Mouse (Mus musculus): ENCODE measurements around the gene AC161166.1.
A peak's percentile ranks its signal among the peaks of the same experiment; 100 is the strongest.

AC161166.1 gene

DNA sequence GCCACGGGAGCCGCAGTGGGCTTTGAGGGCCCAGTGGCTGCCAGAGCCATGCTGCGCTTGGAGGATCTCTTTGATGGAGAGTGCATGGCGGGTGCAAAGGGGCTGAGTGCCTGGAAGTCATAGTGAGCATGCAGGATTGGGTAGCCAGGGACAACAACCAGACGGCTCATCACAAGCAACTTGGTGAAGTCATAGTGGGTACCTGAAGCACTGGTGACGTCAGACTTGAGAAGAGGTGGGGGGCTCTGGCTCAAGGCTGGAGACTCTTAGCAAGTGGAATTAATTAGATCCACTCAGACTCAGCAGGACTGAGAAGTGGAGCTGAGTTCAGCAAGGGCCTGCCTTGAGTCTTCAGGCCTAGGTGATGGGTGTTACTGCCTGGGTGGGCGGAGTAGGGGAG, at the start of gene AC161166.1:
TSS of gene AC161166.1 (minus strand) at position 101 of the 400 bp plus-strand sequence.
- DNase-seq (ENCODE audit: low spot score in 2 of 2) = no peak

DNA sequence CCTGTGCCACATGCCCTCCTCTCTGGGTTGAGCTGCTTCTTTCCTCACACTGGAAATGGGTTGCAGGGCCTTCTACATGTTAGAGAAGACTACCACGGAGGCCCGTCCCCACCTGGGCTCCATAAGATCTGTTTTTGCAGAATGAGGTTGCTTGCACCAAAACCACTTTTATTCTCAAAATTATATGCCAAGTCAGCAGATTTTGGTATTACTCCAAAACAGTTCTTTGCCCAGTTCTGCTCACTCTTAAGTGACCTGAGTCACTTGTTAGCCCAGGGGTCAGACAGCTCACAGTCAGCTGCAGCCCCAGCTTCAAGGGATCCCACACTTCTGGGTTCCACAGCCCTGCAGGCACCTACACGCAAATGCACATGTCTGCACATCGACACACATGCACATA, 49.2 kb upstream of the AC161166.1 start:
- no peak for DNase-seq (ENCODE audit: low spot score in 2 of 2)

DNA sequence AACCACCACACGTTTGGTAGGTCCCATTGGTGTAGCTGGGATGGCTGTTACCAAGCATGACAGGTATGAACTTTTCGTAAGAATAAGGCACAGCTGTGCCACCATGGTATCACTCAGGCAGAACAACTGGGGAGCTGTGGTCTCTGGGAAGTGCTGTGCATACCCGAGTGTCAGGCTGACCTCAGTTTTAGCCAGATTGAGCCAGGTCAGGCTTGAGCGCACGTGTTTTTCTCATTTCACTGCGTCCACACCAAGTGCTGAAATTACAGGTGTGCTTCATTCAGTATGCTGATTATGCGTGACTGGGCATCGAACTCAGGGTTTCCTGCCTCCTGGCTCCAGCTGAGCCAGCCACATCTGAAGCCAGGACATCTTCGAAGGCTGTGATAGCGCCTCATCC, 43.5 kb upstream of the AC161166.1 start:
- no peak for DNase-seq (ENCODE audit: low spot score in 2 of 2)

DNA sequence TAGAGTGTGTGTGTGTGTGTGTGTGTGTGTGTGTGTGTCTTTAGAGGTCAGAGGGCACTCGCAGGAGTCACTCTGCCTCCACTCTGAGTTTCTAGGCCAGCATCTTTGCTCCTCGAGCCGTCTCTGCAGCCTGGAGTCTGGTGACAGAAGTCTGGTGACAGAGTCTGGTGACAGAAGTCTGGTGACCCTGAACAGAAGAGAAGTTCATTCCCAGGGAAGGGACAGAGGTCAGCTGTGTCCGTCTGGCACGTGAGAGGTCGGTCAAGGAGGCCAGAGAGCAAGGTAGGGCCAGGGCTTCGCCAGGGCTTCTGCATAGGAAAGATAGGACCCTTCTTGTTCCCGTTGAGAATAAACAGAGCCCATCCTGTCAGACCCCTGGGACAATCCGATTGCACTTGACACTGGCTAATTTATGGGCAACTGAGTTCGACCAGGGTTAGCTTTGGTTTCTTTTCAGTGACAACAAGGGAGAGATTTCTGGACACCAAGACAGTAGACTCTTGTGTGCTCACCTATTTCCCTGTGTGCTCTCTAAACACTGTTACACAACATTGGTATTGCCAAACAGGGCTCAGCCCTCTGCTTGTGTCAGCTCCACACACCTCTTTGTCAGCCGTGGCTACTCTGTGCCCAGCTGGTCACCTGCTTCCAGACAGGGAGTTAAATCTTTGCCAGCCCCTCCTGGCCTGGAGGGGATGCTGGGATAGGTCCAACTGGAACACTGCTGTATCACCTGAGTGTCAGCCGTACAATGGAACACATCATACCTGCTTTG, 39.9 kb upstream of the AC161166.1 start:
- no peak for DNase-seq (ENCODE audit: low spot score in 2 of 2)

DNA sequence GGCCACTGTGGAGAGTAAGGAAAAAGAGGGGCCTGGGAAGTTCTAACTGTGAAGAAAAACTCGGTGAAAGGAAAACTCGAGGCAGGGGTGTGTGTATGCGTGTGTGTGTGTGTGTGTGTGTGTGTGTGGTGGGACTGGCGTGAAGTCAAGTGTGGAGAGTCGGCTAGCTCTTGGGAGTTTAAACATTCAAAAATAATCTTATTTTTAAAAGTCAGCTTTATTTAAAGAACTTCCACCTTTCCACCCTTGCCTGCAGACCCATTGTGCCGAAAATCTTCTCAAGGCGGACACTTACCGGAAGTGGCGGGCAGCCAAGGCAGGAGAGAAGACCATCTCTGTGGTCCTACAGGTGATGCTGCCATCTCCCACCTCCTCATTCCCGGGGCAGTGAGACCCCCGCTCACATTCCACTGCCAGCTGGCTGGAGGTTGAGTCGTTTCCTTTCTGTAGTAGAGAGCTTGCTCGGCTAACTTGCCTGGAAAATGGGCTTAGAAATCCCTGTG, 35.3 kb upstream of the AC161166.1 start:
- no peak for DNase-seq (ENCODE audit: low spot score in 2 of 2)

DNA sequence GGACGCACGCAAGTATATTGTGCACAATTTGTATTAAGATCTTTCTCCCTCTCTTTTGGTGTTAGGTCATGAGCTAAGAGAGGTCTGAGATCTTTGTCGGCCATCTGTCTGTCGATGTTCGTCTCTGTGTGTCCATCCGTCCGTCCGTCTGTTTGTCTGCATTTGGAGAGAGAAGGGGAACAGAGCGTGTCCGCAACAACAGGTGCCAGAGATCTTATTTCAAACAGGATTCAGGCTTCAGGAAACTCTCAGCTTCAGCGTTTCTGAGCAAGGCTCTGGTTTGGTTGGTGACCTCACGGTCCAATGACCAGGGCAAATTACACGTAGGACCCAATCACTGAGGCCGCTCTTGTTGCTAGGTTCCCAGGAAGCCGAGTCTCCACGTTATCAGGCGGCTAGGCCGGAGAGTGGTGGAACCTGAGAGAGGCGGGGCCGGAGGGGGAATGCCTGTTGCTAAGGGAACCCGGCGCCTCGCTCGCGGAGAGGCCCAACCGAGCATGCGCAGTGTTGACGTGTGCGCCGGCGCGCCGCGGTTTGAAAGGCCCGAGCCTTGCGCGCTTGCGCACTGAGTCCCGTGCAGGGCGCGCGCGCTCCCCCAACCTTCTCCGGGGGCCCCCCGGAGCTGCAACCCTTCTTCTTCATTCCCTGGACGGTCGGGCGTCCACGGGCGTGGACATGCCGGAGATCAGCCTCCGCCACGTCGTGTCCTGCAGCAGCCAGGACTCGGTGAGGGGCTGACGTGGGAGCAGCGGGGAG, 34.6 kb upstream of the AC161166.1 start:
- peak; percentile 98 to 100 for DNase-seq (ENCODE audit: low spot score in 2 of 2)

DNA sequence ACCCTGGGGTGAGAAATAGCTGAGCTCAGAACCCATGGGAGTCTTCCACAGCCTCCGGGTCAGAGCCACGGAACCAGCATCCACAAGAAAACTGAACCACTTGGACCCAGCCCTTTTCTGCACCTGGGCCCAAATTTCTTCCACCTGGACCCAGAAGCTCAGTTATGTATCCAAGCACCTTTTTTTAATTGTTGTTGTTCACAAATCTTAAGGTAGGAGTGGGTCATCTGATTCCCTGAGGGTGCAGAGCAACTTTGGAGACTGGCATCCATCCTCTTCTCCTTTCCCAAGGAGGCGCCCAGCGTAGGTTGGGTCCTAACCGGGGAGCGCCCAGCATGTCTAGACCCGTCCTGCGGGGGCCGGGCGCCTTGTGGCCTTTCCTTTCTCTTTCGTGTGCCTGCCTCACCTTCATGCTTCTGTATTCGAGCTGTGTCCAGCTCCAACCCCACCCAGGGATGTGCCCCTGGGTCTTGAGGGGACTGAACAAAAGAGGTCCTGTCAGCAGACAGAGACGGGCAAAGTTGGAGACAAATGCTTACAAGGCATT, 33.9 kb upstream of the AC161166.1 start, which contains the start of the genes Pinlyp and Xrcc1:
TSS of gene Pinlyp (minus strand) at position 51 of the 547 bp plus-strand sequence.
TSS of gene Xrcc1 (plus strand) at position 222 of the 547 bp plus-strand sequence.
- DNase-seq (ENCODE audit: low spot score in 2 of 2) = no peak

DNA sequence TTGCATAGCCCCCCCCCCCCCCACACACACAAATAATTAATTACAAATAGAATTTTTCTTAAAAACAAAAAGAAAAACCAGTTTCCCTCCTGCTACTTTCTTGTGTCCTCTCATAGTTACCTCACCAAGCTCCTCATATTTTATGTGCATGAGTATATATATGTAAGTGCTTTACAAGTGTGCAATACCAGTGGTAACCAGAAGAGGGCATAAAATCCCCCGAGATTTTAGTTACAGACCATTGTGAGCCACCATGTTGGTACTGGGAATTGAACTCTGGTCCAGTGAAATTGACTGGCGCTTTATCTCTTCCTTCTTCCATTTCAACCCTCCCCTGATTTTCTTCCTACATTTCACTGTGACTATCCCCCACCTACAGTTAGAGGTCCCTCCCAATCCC, 32.3 kb upstream of the AC161166.1 start:
- DNase-seq (ENCODE audit: low spot score in 2 of 2) = no peak

DNA sequence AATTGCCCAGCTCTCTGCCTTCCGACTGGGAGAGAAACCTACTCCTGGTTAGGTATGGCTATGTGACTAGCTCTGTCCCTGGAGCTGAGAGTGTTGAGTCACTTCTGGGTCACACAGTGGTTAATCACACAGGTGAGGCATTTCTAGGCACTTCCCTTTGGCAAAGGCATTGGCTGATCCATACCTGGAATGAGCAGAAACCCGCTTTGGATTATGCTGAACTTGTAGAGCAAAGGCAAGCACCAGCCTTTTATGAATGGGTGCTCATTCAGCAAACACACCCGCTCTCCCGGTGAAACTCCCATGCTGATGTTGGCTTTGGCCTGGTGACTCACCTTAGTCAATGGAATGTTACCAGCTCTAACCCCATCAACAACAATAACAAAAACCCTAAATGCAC, 27.4 kb upstream of the AC161166.1 start:
- DNase-seq (ENCODE audit: low spot score in 2 of 2) = no peak

DNA sequence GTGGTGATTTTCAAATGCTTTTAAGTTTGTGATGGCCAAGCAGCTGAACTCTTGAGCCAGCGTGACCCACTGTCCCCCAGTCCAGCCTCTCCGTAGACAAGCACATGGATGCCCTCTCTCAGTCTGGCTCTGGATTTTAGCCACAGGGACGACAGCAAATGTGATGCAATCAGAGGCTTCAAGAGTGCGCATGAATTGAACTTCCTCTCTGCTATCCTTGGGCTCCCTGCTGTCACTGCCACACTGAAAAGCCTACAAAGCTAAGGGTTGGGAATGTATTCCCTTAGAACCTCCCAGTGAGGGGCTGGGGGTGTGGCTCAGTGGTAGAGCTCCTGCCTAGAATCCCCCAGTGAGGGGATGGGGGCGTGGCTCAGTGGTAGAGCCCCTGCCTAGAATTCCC, 26.4 kb upstream of the AC161166.1 start:
- no peak for DNase-seq (ENCODE audit: low spot score in 2 of 2)

DNA sequence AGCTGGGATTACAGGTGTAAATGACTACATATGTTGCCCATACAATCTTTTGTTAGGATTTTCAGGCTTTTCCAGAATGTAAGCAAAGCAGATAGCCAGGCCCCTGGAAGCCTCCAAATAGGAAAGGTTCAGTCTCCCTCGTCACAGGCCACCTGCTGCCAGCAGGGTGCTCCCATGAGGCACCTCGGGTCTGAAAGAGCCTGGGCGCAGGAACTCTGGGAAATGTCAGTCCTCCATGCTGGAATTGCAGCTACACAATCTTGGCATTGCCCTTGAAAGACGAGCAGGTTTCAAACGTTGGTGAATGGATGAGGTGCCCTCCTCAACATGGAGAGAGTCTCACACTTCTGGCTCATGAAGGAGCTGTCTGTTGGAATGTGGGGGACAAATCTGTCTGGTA, 25.9 kb upstream of the AC161166.1 start:
- DNase-seq (ENCODE audit: low spot score in 2 of 2) = no peak

DNA sequence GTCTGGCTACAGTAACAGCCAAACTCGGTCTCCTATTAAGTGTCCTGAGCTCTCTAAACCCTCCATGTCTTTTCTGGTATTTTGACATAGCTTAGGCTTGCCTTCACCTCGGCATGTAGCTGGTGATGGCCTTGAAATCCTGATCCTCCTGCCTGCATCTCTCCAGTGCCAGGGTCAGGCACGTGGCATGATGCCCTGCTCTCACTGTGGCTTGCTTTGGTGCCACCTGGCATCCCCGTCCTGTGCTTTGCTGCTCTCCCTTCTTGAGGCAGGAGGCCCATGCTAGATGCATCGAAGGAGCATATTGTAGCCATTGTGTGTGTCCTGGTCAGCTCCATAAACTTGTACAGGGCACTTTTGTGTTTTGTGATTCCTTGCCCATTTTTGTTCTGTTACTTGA, 25.3 kb upstream of the AC161166.1 start:
- no peak for DNase-seq (ENCODE audit: low spot score in 2 of 2)

DNA sequence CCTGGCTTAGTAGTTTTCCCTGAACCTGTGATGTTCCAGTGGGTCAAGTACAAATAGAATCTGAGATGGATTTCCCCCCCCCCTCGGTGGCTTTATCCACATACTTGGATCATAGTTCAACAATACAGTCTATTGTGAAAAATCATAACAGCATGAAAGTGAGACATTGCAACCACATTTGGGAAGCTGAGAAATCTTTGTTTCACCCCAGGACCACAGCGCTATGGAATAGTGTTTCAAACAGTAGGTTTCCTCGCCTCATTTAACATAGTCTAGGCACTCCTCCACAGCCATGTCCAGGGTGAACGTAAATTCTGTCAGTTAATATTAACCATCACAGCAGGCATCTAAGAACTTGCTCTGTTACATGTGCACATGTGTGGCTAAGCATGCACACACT, 24.8 kb upstream of the AC161166.1 start:
- no peak for DNase-seq (ENCODE audit: low spot score in 2 of 2)

DNA sequence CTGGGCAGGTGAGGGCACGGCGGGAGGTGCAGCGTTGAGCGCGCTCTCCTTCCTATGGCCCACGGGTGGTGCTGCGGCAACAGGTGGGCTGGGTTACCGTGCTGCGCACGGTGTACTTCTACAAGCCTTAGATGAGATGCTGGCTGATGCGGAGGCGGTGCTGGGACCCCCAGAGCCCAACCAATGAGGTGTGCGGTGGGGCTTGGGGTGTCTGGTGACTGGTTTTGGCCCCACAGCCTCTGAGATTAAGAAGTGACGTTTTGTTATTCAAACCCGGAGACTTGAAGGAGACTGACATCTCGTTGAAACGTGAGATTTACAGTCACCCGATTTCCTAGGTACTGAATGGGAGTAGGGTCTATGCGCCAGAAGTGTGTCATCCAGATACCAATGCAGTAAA, 22.0 kb upstream of the AC161166.1 start:
- DNase-seq (ENCODE audit: low spot score in 2 of 2) = no peak

DNA sequence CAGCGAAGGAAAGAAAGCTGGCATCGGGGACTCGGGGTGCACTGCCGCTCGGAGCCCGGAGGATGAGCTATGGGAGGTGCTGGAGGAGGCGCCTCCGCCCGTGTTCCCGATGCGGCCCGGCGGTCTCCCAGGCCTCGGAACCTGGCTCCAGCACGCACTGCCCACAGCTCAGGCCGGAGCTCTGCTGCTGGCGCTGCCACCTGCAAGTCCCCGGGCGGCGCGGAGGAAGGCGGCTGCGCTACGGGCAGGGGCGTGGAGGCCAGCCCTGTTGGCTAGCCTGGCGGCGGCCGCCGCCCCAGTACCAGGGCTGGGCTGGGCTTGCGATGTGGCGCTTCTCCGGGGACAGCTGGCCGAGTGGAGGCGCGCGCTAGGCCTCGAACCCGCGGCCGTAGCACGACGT, 21.6 kb upstream of the AC161166.1 start:
- no peak for DNase-seq (ENCODE audit: low spot score in 2 of 2)

DNA sequence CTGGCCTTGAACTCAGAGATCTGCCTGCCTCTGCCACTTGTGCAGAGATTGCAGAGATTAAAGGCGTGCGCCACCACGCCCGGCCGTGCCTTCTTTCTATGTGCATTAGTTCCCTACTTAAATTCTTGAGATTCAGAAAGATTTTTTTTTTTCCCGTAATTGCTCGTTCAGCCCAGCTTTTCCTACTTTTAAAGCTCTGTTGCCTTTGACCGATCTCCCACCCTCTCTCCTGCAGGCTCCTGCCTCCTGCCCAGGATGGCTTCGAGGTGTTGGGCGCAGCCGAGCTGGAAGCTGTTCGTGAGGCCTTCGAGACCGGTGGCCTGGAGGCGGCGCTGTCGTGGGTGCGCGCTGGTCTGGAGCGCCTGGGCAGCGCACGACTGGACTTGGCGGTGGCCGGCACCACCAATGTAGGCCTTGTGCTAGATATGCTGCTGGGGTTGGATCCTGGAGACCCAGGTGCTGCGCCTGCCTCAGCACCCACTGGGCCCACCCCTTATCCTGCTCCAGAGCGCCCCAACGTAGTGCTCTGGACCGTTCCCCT, 20.8 kb upstream of the AC161166.1 start:
- no peak for DNase-seq (ENCODE audit: low spot score in 2 of 2)

DNA sequence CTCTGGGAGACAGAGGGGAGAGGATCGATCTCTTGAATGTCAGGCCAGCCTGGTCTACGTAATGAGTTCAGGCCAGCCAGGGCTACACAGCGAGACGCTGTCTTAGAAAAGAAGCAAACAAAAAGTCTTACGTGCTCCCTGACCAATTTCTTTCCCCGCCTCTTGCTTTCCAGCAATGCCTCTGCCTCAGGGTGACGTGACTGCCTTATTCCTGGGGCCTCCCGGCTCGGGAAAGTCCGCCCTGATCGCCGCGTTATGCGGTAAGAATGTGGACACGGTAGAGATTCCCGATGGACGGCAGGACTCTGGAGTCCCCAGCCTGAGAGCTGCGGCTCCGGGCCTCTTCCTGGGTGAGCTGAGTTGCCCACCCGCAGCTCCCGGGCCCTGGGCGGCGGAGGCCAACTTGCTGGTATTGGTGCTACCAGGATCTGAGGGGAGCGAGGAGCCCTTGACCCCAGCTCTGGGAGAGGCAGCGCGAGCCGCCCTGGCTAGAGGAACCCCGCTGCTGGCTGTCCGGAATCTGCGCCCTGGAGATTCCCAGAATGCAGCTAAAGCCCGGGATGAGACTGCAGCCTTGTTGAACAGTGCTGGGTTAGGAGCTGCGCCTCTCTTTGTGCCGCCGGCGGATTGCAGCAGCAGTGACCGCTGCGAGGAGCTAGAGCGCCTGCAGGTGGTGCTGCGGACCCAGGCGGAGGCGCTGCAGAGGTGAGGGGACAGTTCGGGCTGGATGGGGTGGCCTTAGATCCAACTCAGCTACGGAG, 19.1 kb upstream of the AC161166.1 start:
- peak; percentile 72 to 87 for DNase-seq (ENCODE audit: low spot score in 2 of 2)

DNA sequence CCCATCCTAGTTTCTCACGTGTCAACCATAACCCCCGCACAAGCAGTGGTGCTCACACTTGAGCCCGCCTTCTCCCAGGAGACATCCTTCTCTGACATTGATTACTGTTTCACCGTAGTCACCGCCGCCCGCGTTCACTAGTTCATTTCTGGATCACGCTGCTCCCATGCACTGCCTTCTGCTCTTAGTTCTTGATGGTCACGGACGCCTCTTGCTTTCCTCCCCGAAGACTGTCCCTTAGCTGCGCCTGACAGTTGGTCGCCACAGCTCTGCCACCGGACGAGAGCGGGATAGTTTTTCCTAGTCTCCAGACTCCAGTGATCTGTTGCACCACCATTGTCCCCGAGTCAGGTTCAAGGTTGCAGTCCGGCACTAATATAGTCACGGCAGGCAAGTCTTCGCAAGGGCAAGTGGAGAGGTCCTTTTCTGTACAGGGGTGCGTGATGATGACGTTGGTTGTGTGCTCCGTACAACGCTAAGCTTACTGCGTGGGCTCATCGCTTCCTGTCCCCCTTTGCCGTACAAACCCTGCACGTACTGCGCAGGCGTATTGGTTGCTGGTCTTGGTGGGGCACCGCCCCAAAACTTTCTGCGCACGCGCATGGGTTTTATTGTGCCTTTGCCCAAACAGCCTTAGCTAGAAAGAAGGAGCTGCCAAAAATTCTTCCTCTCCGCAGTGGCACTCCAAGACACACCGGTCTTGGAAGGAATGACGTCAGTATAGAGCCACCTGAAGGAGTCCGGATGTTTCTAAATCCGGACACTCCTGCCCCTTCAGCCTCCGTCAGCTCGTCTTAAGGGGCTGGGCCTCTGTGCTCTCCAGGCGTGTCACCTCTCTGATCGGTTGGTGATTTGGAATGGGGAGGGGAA, 18.0 kb upstream of the AC161166.1 start, which contains the start of gene Irgq:
TSS of gene Irgq (plus strand) at position 628 of the 870 bp plus-strand sequence.
- peak; percentile 96 to 98 for DNase-seq (ENCODE audit: low spot score in 2 of 2)

DNA sequence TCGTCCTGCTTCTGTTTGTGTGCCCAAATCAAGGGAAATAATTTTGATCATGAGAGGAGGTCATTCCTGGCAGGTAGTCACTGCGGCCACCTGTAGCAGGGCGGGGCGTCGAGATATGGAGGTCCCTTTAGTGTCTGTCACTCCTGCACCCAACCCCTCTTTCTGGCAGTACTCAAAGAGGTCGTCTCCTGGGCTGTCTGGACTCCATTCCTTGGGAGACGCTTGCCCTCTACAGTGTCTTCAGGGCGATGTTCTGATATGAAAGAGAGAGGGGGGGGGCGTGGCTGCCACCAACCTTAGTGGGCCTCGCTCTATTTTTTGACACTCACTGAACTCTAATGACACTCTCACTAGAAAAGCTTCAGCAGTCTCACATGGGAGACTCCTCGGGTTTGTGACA, 17.3 kb upstream of the AC161166.1 start:
- DNase-seq (ENCODE audit: low spot score in 2 of 2) = no peak

DNA sequence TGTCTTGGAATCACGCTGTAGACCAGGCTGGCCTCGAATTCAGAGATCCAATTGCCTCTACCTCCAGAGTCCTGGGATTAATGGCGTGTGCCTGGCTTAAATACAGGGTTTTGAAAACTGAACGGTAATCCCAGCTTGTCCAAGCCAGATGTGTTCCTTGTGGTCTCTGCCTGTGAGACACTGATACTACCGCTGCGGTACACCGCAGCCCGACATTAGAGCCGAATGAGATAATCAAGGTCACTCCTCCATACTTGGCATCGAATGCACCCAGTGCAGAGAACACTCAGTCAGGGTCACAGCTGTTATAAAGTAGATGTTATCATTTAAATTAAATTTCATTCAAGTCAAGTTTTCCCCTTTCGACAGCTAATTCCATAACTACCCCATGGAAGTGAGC, 16.6 kb upstream of the AC161166.1 start:
- no peak for DNase-seq (ENCODE audit: low spot score in 2 of 2)

Measured in spleen, postnatal 4 days (tissue).